Mouse (Mus musculus): ENCODE measurements around the gene Eppin. TPM values are rescaled to one million over a fixed set of nuclear protein-coding genes. Genes with fewer than 3 reads are reported as not detected.

The Eppin gene
- total RNA-seq, 4 experiments from 2014 or later, result not detected

- no peak for DNase-seq (ENCODE audit: low spot score in 2 of 2)
Observed at GRCm38 (mm10) chr2:164560106-164560505, 33.3 kb downstream of the Eppin start.

DNA sequence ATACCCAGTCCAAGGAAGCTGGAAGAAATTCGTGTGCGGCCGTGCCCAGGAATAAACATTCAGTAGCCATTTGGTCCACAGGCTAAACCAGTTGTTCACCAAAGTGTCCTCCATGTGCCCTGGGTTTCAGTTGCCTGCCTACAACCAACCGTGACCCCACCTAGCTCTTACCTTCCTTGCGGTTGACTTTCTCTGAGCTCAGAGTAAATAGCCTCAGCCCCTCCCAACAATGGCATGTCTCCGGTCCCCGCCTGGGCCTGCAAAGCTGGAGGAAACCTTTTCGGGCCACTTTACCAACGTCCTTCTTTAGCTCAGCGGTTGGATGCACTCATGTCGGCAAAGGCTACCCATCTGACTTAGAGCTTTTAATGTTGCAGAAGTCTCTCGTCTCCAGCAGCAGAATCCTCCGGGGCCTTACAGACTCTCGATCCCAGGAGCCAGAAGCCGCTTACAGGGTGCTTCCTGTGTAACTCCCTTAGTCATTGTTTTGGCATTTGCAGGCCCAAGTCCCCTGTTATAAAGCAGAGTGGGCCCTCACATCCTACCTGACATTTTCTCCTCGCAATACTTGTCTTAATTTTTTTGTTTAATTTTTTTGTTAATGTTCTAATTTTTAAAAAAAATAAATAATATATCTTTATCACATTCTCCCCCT is 34.3 kb downstream of the Eppin start:
- DNase-seq (ENCODE audit: low spot score in 2 of 2), result no peak

- DNase-seq (ENCODE audit: low spot score in 2 of 2), result peak; percentile 30 to 37
Observed at GRCm38 (mm10) chr2:164558426-164558825, 35.0 kb downstream of the Eppin start.

GRCm38 (mm10) chr2:164551502-164551901 is 41.9 kb downstream of the Eppin start:
- DNase-seq (ENCODE audit: low spot score in 2 of 2), result no peak

- DNase-seq (ENCODE audit: low spot score in 2 of 2), result no peak
Observed at GRCm38 (mm10) chr2:164550895-164551269, 42.5 kb downstream of the Eppin start.

DNA sequence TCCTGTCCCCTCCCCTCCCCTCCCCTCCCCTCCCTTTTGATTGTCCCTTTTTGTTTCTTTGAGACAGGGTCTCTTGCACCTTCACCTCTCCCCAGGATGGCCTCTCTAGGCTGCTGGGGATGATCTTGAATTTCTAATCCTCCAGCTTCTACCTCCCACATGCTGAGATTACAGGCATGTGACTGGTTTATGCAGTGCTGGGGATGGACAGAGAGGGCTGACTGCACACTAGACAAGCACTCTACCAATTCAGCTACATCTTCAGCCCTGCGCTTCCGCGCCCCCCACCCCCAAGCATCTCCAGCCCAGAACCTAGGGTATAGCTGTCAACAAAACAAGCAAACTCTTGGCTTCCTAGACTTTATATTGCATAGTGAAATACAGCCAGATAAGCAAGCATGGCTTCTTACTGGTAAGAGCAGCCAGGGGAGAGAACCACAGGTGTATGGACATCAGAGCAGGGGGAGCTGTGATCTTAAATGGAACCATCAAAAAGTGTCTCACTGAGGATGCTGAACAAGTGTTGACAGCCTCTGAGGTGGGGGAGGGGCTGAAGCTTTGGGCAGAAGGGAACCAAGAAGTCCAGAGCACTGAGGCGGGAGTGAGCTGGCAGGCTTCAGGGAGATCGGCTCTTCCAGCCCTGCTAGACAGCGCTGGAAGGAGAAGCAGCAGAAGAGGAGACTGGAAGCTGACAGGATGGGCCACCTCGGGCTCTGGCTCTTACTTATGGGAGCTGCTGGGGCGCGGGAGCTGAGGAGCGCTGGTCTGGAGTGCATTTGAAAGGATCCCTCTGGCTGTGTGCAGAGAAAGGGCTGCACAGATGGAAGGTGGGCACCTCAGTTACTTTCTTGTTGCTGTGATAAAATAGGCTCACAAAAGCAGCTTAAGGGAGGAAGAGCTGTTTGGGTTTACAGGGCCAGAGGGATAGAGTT is 43.2 kb downstream of the Eppin start:
- DNase-seq (ENCODE audit: low spot score in 2 of 2), result peak; percentile 30 to 33

DNA sequence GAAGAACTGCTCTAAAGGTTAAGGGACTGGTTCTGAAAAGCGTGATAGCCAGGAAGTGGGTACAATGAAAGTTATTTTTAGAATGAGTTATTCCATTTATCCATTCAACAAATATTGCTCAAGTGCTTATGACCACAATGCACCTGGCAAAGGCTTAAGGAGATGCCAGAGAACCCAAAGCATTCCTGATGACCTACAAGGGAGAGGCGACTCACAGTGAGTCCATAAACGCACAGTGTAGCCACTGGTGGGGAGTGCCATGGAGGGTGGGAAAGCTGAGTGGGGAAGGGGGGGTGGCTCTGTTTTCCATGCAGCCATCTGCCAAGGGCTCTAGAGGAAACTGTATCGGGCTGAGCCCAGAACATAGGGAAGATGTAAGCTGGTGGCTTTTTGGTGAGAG is 44.1 kb downstream of the Eppin start:
- DNase-seq (ENCODE audit: low spot score in 2 of 2), result no peak

GRCm38 (mm10) chr2:164544454-164545097 is 48.8 kb downstream of the Eppin start:
- no peak for DNase-seq (ENCODE audit: low spot score in 2 of 2)

DNA sequence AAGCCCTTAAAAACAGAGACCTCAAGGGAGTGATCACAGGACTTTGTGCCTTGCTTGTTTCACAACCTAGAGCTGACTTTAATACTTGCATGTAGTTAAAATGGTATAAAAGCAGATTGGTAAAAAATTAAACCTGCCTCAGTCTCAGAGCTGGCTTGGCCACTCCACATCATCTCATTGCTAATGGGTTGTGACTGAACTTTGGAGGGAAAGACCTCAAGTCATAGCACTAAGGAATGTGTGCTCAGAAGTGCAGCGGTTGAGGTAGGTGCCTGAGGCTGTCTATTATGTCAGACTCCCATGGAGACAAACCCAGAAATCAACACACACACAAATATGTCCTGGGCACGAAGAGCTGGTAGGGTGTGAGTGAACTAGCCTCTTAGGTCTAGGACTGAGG is 49.6 kb downstream of the Eppin start:
- DNase-seq (ENCODE audit: low spot score in 2 of 2), result no peak

GRCm38 (mm10) chr2:164542598-164542997 is 50.8 kb downstream of the Eppin start:
- DNase-seq (ENCODE audit: low spot score in 2 of 2), result no peak

GRCm38 (mm10) chr2:164542132-164542531 is 51.3 kb downstream of the Eppin start:
- DNase-seq (ENCODE audit: low spot score in 2 of 2), result peak; percentile 53 to 55

- DNase-seq (ENCODE audit: low spot score in 2 of 2), result no peak
Observed at GRCm38 (mm10) chr2:164540652-164541427, 52.6 kb downstream of the Eppin start.

Other genes starting within 250 kb of the Eppin start
- 1 to 10 TPM in 3 of 4 experiments, not detected in 1; 1.2 to 1.5 (median 1.2) TPM for gene Slpi, start 204.5 kb downstream of the Eppin start, total RNA-seq (2022)
- gene Rbpjl, start 190.5 kb downstream of the Eppin start, total RNA-seq (2022), result under 1 TPM; 0.34 to 0.67 (median 0.42) TPM
- 10 to 100 TPM; 11.1 to 12.6 (median 11.9) TPM for gene Matn4, start 188.4 kb downstream of the Eppin start, total RNA-seq (2022)
- 100 to 1,000 TPM; 109 to 165 (median 131) TPM for gene Sdc4, start 149.7 kb downstream of the Eppin start, total RNA-seq (2022)
- gene Sys1, start 136.6 kb downstream of the Eppin start, total RNA-seq (2022), result 10 to 100 TPM; 40.4 to 45.8 (median 44.8) TPM
- 10 to 100 TPM in 1 of 4 experiments, 1 to 10 TPM in 2, not detected in 1; 8.4 to 15.8 (median 9.9) TPM for gene Gm20458, start 132.6 kb downstream of the Eppin start, total RNA-seq (2022)
- gene Trp53tg5, start 119.9 kb downstream of the Eppin start, total RNA-seq (2022), result not detected
- gene Dbndd2, start 107.5 kb downstream of the Eppin start, total RNA-seq (2022), result 100 to 1,000 TPM; 109 to 163 (median 138) TPM
- gene Pigt, start 96.1 kb downstream of the Eppin start, total RNA-seq (2022), result 10 to 100 TPM; 75.4 to 90.5 (median 81.6) TPM
- 1 to 10 TPM in 1 of 4 experiments, under 1 TPM in 3; 0.55 to 1.1 (median 0.84) TPM for gene Wfdc2, start 31.2 kb downstream of the Eppin start, total RNA-seq (2022)
- gene Spint3, start 20.1 kb downstream of the Eppin start, total RNA-seq (2022), result not detected
- gene Wfdc6a, start 8.1 kb downstream of the Eppin start, total RNA-seq (2022), result not detected
- gene Wfdc6b, start 19.9 kb upstream of the Eppin start, total RNA-seq (2022), result not detected
- gene Wfdc8, start 20.0 kb upstream of the Eppin start, total RNA-seq (2022), result not detected
- not detected for gene Wfdc16, start 45.2 kb upstream of the Eppin start, total RNA-seq (2022)
- not detected for gene Wfdc10, start 62.5 kb upstream of the Eppin start, total RNA-seq (2022)
- not detected for gene Wfdc9, start 63.0 kb upstream of the Eppin start, total RNA-seq (2022)
- not detected for gene Wfdc11, start 80.5 kb upstream of the Eppin start, total RNA-seq (2022)
- gene Wfdc13, start 91.5 kb upstream of the Eppin start, total RNA-seq (2022), result not detected
- gene Spint4, start 104.9 kb upstream of the Eppin start, total RNA-seq (2022), result not detected
- gene Spint5, start 121.7 kb upstream of the Eppin start, total RNA-seq (2022), result not detected
- 1 to 10 TPM in 3 of 4 experiments, under 1 TPM in 1; 0.99 to 2.4 (median 1.8) TPM for gene Wfdc3, start 152.3 kb upstream of the Eppin start, total RNA-seq (2022)
- 10 to 100 TPM; 32.6 to 36.7 (median 35.3) TPM for gene Dnttip1, start 152.4 kb upstream of the Eppin start, total RNA-seq (2022)
- under 1 TPM in 3 of 4 experiments, not detected in 1; 0.33 to 0.81 (median 0.48) TPM for gene Ube2c, start 176.3 kb upstream of the Eppin start, total RNA-seq (2022)
- 1 to 10 TPM in 1 of 4 experiments, not detected in 3; 1.4 TPM for gene Tnnc2, start 186.4 kb upstream of the Eppin start, total RNA-seq (2022)
- 10 to 100 TPM; 33.0 to 44.9 (median 39.9) TPM for gene Snx21, start 192.2 kb upstream of the Eppin start, total RNA-seq (2022)
- gene Acot8, start 211.3 kb upstream of the Eppin start, total RNA-seq (2022), result 10 to 100 TPM; 25.1 to 34.0 (median 27.7) TPM
- gene Zswim3, start 211.5 kb upstream of the Eppin start, total RNA-seq (2022), result 10 to 100 TPM in 1 of 4 experiments, 1 to 10 TPM in 3; 8.3 to 10.2 (median 9.5) TPM
- 10 to 100 TPM; 22.2 to 25.1 (median 22.9) TPM for gene Zswim1, start 229.1 kb upstream of the Eppin start, total RNA-seq (2022)
- gene Spata25, start 234.9 kb upstream of the Eppin start, total RNA-seq (2022), result 1 to 10 TPM in 1 of 4 experiments, under 1 TPM in 1, not detected in 2; 0.54 to 1.3 TPM
- 100 to 1,000 TPM in 3 of 4 experiments, 10 to 100 TPM in 1; 96.9 to 242 (median 147) TPM for gene Ctsa, start 239.3 kb upstream of the Eppin start, total RNA-seq (2022)
- gene Neurl2, start 239.9 kb upstream of the Eppin start, total RNA-seq (2022), result 1 to 10 TPM; 1.6 to 4.9 (median 3.6) TPM